Mouse (Mus musculus) limb, embryonic 13.5 days (tissue): ENCODE measurements around the gene Cacng7. TPM values are rescaled to one million over a fixed set of nuclear protein-coding genes. Genes with fewer than 3 reads are reported as not detected.

Experiments used
- ATAC-seq: fragments of 200-750 bp; cut with Nextera tagmentation; 2 replicates; pipeline ENCODE4 v1.8.0; 2017; ENCODE audit warnings: low read depth, moderate number of reproducible peaks, moderate TSS enrichment; ENCODE audit not compliant: low FRiP score
- H3K27ac ChIP-seq: fragments of 300-500 bp; sonication (generic); 2 replicates; pipeline ENCODE4 v1.5.1; 2015; ENCODE audit warnings: inconsistent platforms, mild to moderate bottlenecking, moderate library complexity
- H3K27me3 ChIP-seq: fragments of 300-500 bp; sonication (generic); 2 replicates; pipeline ENCODE4 v1.6.1; 2015; ENCODE audit warnings: mild to moderate bottlenecking, inconsistent platforms
- H3K36me3 ChIP-seq: fragments of 300-500 bp; sonication (generic); 2 replicates; pipeline ENCODE4 v1.6.1; 2015; ENCODE audit warnings: inconsistent platforms, mild to moderate bottlenecking, moderate library complexity
- H3K4me1 ChIP-seq: fragments of 300-500 bp; sonication (generic); 2 replicates; pipeline ENCODE4 v1.6.1; 2015; ENCODE audit warnings: inconsistent platforms
- H3K4me2 ChIP-seq: fragments of 300-500 bp; sonication (generic); replicated peaks from 2 replicates; pipeline ENCODE4 v1.6.1; 2015; ENCODE audit warnings: inconsistent platforms, mild to moderate bottlenecking, moderate library complexity
- H3K4me3 ChIP-seq: fragments of 300-500 bp; sonication (generic); 2 replicates; pipeline ENCODE4 v1.5.1; 2015; ENCODE audit warnings: moderate library complexity, mild to moderate bottlenecking, inconsistent platforms
- H3K9ac ChIP-seq: fragments of 300-500 bp; sonication (generic); 2 replicates; pipeline ENCODE4 v1.6.1; 2015; ENCODE audit warnings: mild to moderate bottlenecking, inconsistent platforms
- H3K9me3 ChIP-seq: fragments of 300-500 bp; sonication (generic); 2 replicates; pipeline ENCODE4 v1.6.1; 2016; ENCODE audit warnings: inconsistent platforms
- WGBS: fragments of 180-500 bp; shearing (Covaris S2); methylation state at CpG from one replicate; pipeline ENCODE4 v1.1.7; 2015; 5-methylcytosine and 5-hydroxymethylcytosine counted together
- polyA plus RNA-seq: library from polyadenylated mRNA; unstranded; fragments of >200 nt; fragmentation: Nextera tagmentation; extraction: Ambion mirVana; gene quantifications from 2 replicates; pipeline ENCODE4 v1.2.1, GENCODE M21; 2015

The Cacng7 gene
- polyA plus RNA-seq, 1 experiment from 2014 or later: 4.1 TPM

- Histone ChIP-seq H3K4me3 (peak overlapping the region; percentile 53), H3K27ac (peak overlapping the region; percentile 63; the same call in 1 of the 2 replicates), H3K4me1 (peaks cover 36% of the 10 kb centered on the region), H3K27me3 (no peaks in the 10 kb centered on the region), H3K36me3 (peaks cover 39% of the 10 kb centered on the region), H3K9me3 (no peaks in the 10 kb centered on the region), H3K4me2 (peak overlapping the region; percentile 75), H3K9ac (peak overlapping the region; percentile 63)
- 1% methylated on average over 13 of the region's 14 CpGs for WGBS
- ATAC-seq: peak; percentile 55
Observed at GRCm38 (mm10) chr7:3292791-3293190, 40.0 kb upstream of the Cacng7 start.

GRCm38 (mm10) chr7:3294794-3295193, 38.0 kb upstream of the Cacng7 start:
- WGBS: 98% methylated on average over 1 of the region's 1 CpGs
- no peaks in the 10 kb centered on the region for H3K9me3 ChIP-seq

GRCm38 (mm10) chr7:3295321-3296110, 37.2 kb upstream of the Cacng7 start:
- H3K4me3 ChIP-seq: no peak overlapping the region
- H3K36me3 ChIP-seq: peaks cover 62% of the 10 kb centered on the region
- H3K9ac ChIP-seq: no peak overlapping the region
- peaks cover 9% of the 10 kb centered on the region for H3K27me3 ChIP-seq
- H3K27ac ChIP-seq: no peak overlapping the region
- no peak for ATAC-seq
- peaks cover 25% of the 10 kb centered on the region for H3K4me1 ChIP-seq
- no peak overlapping the region for H3K4me2 ChIP-seq
- 91% methylated on average over 5 of the region's 5 CpGs for WGBS
- H3K9me3 ChIP-seq: no peaks in the 10 kb centered on the region

More at GRCm38 (mm10) chr7:3294794-3295193, 38.0 kb upstream of the Cacng7 start:
- Histone ChIP-seq H3K4me1 (peaks cover 27% of the 10 kb centered on the region), H3K4me2 (no peak overlapping the region), H3K4me3 (no peak overlapping the region), H3K36me3 (peaks cover 58% of the 10 kb centered on the region), H3K9ac (no peak overlapping the region), H3K27me3 (peaks cover 2% of the 10 kb centered on the region; the same call in 1 of the 2 replicates), H3K27ac (no peak overlapping the region)
- no peak for ATAC-seq

- Histone ChIP-seq H3K36me3 (peaks cover 62% of the 10 kb centered on the region), H3K9ac (no peak overlapping the region), H3K4me2 (no peak overlapping the region), H3K4me3 (no peak overlapping the region), H3K27me3 (peaks cover 21% of the 10 kb centered on the region), H3K4me1 (peaks cover 15% of the 10 kb centered on the region), H3K27ac (no peak overlapping the region), H3K9me3 (no peaks in the 10 kb centered on the region)
- no peak for ATAC-seq
- WGBS: 96% methylated on average over 16 of the region's 16 CpGs
Observed at GRCm38 (mm10) chr7:3296711-3297110, 36.0 kb upstream of the Cacng7 start.

DNA sequence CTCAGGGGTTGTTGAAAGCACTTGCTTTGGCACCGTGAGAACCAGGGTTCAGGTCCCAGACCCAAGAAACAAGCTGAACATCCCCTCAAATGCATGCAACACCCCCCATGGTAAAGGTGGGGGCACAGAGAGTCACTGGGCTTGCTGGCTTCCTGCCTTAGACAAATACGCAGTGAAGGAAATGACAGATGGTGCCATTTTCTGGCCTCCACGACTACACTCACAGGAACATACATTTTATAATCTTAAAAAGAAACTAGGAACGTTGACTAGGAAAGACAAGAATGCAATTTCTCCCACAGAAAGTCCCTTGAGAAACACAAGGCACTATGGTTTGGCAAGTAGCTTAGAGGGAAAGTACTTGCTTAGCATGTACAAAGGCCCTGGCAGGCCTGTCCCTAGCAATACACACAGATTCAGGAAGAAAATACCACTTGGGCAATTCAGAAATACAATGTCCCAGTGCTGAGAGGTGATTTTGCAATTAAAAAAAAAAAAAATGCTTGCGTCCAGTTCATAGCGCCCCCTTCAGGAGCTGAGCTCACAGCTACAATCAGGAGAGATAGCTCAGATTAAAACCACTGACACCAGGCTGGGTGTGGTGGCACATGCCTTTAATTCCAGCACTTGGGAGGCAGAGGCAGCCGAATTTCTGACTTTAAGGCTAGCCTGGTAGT, 32.7 kb upstream of the Cacng7 start:
- Histone ChIP-seq H3K36me3 (peaks cover 48% of the 10 kb centered on the region), H3K4me1 (peaks cover 29% of the 10 kb centered on the region), H3K27me3 (peaks cover 54% of the 10 kb centered on the region), H3K4me2 (no peak overlapping the region), H3K27ac (no peak overlapping the region), H3K4me3 (no peak overlapping the region), H3K9ac (no peak overlapping the region), H3K9me3 (no peaks in the 10 kb centered on the region)
- ATAC-seq: no peak
- WGBS: 56% methylated on average over 7 of the region's 7 CpGs

DNA sequence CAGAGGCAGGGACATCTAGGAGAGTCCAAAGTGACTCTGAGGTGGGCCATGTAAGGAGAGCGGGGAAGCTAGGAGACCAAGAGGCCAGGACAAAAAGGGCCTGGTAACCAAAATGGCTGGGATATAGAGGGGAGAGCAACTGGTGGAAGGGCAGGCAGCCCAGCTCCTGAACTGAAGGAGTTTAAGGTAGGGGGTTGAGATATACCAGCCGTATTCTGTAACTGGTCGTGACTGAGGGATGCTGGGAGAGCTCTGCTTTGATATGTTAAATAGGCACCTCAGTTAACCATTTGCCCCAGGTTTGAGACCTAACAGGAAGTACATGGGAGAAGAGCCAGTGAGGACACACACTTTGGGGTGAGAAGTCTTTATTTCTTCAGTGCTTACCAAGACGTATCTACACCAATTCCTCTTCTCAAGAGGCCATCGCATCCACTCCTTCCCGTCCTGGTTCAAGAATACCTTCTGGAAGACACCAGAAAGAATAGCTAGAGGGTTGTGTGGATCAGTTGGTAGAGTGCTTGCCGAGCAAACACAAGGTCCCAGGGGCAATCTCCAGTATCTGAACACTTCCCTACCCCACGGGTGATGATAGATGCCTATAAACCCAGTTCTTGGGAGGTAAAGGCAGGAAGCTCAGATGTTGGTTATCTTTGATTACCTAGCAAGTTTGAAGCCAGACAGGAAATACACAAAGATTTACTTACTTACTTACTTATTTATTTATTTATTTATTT, 31.7 kb upstream of the Cacng7 start:
- Histone ChIP-seq H3K9me3 (no peaks in the 10 kb centered on the region), H3K4me3 (no peak overlapping the region), H3K4me2 (no peak overlapping the region), H3K4me1 (peaks cover 29% of the 10 kb centered on the region), H3K9ac (no peak overlapping the region), H3K27me3 (peaks cover 63% of the 10 kb centered on the region), H3K27ac (no peak overlapping the region), H3K36me3 (peaks cover 40% of the 10 kb centered on the region)
- no peak for ATAC-seq
- 64% methylated on average over 8 of the region's 8 CpGs for WGBS

GRCm38 (mm10) chr7:3301628-3302555, 30.9 kb upstream of the Cacng7 start:
- 0 out of 2 replicates have a peak overlapping the region, but pooled peaks have one; percentile 39 for H3K9ac ChIP-seq
- H3K4me3 ChIP-seq: peak overlapping the region; percentile 38
- H3K4me2 ChIP-seq: peak overlapping the region; percentile 67
- 7% methylated on average over 33 of the region's 33 CpGs for WGBS
- no peak overlapping the region for H3K27ac ChIP-seq
- peak; percentile 34; the same call in 1 of the 2 replicates for ATAC-seq
- H3K36me3 ChIP-seq: peaks cover 32% of the 10 kb centered on the region
- peaks cover 29% of the 10 kb centered on the region for H3K4me1 ChIP-seq
- no peaks in the 10 kb centered on the region for H3K9me3 ChIP-seq
- H3K27me3 ChIP-seq: peaks cover 69% of the 10 kb centered on the region

- H3K4me3 ChIP-seq: peak overlapping the region; percentile 38
- H3K4me2 ChIP-seq: peak overlapping the region; percentile 67
- WGBS: 5% methylated on average over 16 of the region's 16 CpGs
- H3K27me3 ChIP-seq: peaks cover 69% of the 10 kb centered on the region
- ATAC-seq: no peak
- no peaks in the 10 kb centered on the region for H3K9me3 ChIP-seq
- H3K9ac ChIP-seq: 0 out of 2 replicates have a peak overlapping the region, but pooled peaks have one; percentile 19
- peaks cover 29% of the 10 kb centered on the region for H3K4me1 ChIP-seq
- H3K36me3 ChIP-seq: peaks cover 24% of the 10 kb centered on the region
- H3K27ac ChIP-seq: no peak overlapping the region
Observed at GRCm38 (mm10) chr7:3302556-3303275, 30.0 kb upstream of the Cacng7 start.

- Histone ChIP-seq H3K4me3 (peak overlapping the region; percentile 38), H3K9me3 (no peaks in the 10 kb centered on the region), H3K4me1 (peaks cover 29% of the 10 kb centered on the region), H3K9ac (peak overlapping the region; percentile 48; the same call in 1 of the 2 replicates), H3K36me3 (peaks cover 17% of the 10 kb centered on the region), H3K4me2 (peak overlapping the region; percentile 67), H3K27ac (no peak overlapping the region), H3K27me3 (peaks cover 69% of the 10 kb centered on the region)
- 0% methylated on average over 29 of the region's 29 CpGs for WGBS
- ATAC-seq: 0 out of 2 replicates have a peak, but pooled peaks have one; percentile 42
Observed at GRCm38 (mm10) chr7:3303276-3303781, 29.4 kb upstream of the Cacng7 start.

DNA sequence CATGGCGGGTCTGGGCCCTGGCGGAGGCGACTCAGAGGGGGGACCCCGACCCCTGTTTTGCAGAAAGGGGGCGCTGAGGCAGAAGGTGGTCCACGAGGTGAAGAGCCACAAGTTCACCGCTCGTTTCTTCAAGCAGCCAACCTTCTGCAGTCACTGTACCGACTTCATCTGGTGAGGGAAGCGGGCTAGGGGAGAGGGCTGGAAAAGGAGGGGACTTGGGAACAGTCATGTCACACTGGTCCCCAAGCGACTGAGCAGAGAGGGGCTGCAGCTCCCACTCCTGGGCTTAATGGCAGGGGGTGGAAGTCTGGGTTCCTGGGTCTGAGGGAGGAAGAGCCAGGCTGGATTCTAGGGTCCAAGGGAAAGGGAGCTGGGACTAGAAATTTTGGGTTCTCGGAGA, 29.0 kb upstream of the Cacng7 start:
- H3K4me2 ChIP-seq: peak overlapping the region; percentile 67
- peak overlapping the region; percentile 38 for H3K4me3 ChIP-seq
- no peak overlapping the region for H3K27ac ChIP-seq
- 0 out of 2 replicates have a peak, but pooled peaks have one; percentile 10 for ATAC-seq
- H3K27me3 ChIP-seq: peaks cover 69% of the 10 kb centered on the region
- peaks cover 29% of the 10 kb centered on the region for H3K4me1 ChIP-seq
- H3K9me3 ChIP-seq: no peaks in the 10 kb centered on the region
- H3K36me3 ChIP-seq: peaks cover 13% of the 10 kb centered on the region
- 3% methylated on average over 12 of the region's 12 CpGs for WGBS
- H3K9ac ChIP-seq: peak overlapping the region; percentile 48; the same call in 1 of the 2 replicates
